Comparison of ENCODE assay signal across 13 mouse cellular contexts in the genomic region with DNA sequence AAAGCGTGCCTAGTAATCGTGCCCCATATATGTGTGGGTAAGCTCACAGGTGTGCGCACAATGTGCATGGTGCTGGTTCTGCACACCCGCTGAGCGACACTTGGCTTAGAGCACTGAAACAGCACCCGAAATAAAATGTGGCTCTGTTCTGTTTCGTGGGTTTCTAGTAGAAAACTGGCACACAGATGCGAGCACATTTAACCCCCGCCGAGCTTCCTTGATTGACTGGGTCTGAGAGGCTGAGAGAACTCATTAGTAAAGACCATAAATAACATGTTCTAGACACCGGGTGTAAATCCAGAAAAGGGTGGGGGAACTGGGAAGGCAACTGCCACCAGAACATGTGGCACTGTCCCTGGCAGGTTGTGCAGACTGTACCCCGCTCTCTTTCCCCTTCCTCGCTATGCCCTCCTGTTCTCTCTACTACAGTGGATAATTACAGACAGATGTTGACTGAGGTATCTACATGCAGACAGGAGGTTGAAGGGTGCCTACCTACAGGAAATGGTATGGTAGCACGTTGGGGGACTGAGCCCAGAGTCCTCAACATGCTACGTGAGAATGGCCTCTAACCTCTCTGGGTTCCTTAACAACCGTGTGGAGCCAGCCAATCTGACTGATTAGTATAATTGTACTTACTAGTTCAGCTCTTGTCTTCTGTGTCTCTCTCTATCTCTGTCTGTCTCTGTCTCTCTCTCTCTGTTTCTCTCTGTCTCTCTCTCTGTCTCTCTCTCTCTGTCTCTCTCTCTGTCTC. TPM values are rescaled to one million over a fixed set of nuclear protein-coding genes. Genes with fewer than 3 reads are reported as not detected.
DNase-seq lines count a peak whose midpoint lies in the region; ATAC-seq and TF ChIP-seq lines count a peak whose summit lies in the region.
"Had no signal": no experiment of that assay in that cellular context is flagged by ENCODE, and none has a peak within 500 bp of the region (broad histone marks: within the 10 kb centered on the region; RNA-seq: fewer than 3 reads in every experiment).

No protein-coding gene starts in this region.

- H3K36me3 ChIP-seq in hindbrain, embryonic 16.5 days (ENCODE audit: control insufficient read depth, insufficient read depth, low read length), result no peaks in the 10 kb centered on the region
- H3K36me3 ChIP-seq in hindbrain, embryonic 13.5 days, result no peaks in the 10 kb centered on the region
- H3K36me3 ChIP-seq in ES-Bruce4 (ENCODE audit: control insufficient read depth, insufficient read depth, low read length, poor library complexity, severe bottlenecking), result no peaks in the 10 kb centered on the region
- no peaks in the 10 kb centered on the region for H3K36me3 ChIP-seq in forebrain, embryonic 13.5 days (ENCODE audit: poor library complexity, severe bottlenecking)
- H3K36me3 ChIP-seq: stomach, embryonic 15.5 days had no signal

- TF ChIP-seq POLR2A in ES-Bruce4 (IDR thresholded peaks at IDR 0.05; ENCODE audit: insufficient read depth, low read length), result no peak

- peak; percentile 30 to 44 for DNase-seq in cerebellum, postnatal 14 days
- no peak for DNase-seq in embryo, embryonic 10 days (ENCODE audit: low spot score)
- DNase-seq in spleen, postnatal 4 days (ENCODE audit: low spot score in 2 of 2), result no peak
- DNase-seq: gastrocnemius, postnatal 10 days had no signal

- peak; percentile 37; the same call in 1 of the 2 replicates for ATAC-seq in hindbrain, embryonic 16.5 days
- no peak for ATAC-seq in hindbrain, embryonic 13.5 days (ENCODE audit: low FRiP score)
- 0 out of 2 replicates have a peak, but pooled peaks have one; percentile 9 for ATAC-seq in megakaryocyte progenitor cell, adult 5-6 weeks (replicated peaks; ENCODE audit: poor library complexity)
- no peak for ATAC-seq in forebrain, embryonic 13.5 days
- ATAC-seq: inflammation-experienced regulatory T-cells, adult 6 months had no signal

- 64% methylated on average over 16 of the region's 16 CpGs for WGBS in hindbrain, embryonic 16.5 days
- 71% methylated on average over 16 of the region's 16 CpGs for WGBS in hindbrain, embryonic 13.5 days
- WGBS in forebrain, embryonic 13.5 days, result 66% methylated on average over 16 of the region's 16 CpGs

- H3K9me3 ChIP-seq in hindbrain, embryonic 16.5 days (ENCODE audit: control insufficient read depth, low read length), result no peaks in the 10 kb centered on the region
- no peaks in the 10 kb centered on the region for H3K9me3 ChIP-seq in hindbrain, embryonic 13.5 days
- H3K9me3 ChIP-seq in ES-Bruce4 (replicated peaks; ENCODE audit: control insufficient read depth, insufficient read depth, low read length, poor library complexity, severe bottlenecking), result no peaks in the 10 kb centered on the region
- H3K9me3 ChIP-seq in forebrain, embryonic 13.5 days (replicated peaks), result no peaks in the 10 kb centered on the region
- H3K9me3 ChIP-seq: stomach, embryonic 15.5 days had no signal

- no peaks in the 10 kb centered on the region for H3K4me1 ChIP-seq in hindbrain, embryonic 16.5 days (ENCODE audit: control insufficient read depth, insufficient read depth, low read depth, low read length)
- 0 out of 2 replicates have a peak, but pooled peaks cover 4% of the 10 kb centered on the region for H3K4me1 ChIP-seq in hindbrain, embryonic 13.5 days (replicated peaks)
- H3K4me1 ChIP-seq in ES-Bruce4 (ENCODE audit: control insufficient read depth, insufficient read depth, low read length), result peaks cover 1% of the 10 kb centered on the region
- H3K4me1 ChIP-seq in forebrain, embryonic 13.5 days, result no peaks in the 10 kb centered on the region

- no peak overlapping the region for H3K4me2 ChIP-seq in hindbrain, embryonic 16.5 days (ENCODE audit: low read length)
- no peak overlapping the region for H3K4me2 ChIP-seq in hindbrain, embryonic 13.5 days
- H3K4me2 ChIP-seq in forebrain, embryonic 13.5 days, result no peak overlapping the region
- H3K4me2 ChIP-seq: stomach, embryonic 15.5 days had no signal

- no peak for TF ChIP-seq EP300 in ES-Bruce4 (IDR thresholded peaks at IDR 0.05; ENCODE audit: insufficient read depth, low read depth, low read length)

- H3K9ac ChIP-seq in hindbrain, embryonic 16.5 days (ENCODE audit: low read depth, low read length), result no peak overlapping the region
- H3K9ac ChIP-seq in hindbrain, embryonic 13.5 days, result no peak overlapping the region
- H3K9ac ChIP-seq in ES-Bruce4 (ENCODE audit: low read depth, poor library complexity, severe bottlenecking), result no peak overlapping the region
- no peak overlapping the region for H3K9ac ChIP-seq in forebrain, embryonic 13.5 days
- H3K9ac ChIP-seq: stomach, embryonic 15.5 days had no signal

- no peak for TF ChIP-seq CTCF in ES-Bruce4 (IDR thresholded peaks at IDR 0.05; ENCODE audit: low read depth, low read length)

- no peaks in the 10 kb centered on the region; the same call in 1 of the 2 replicates for H3K27me3 ChIP-seq in hindbrain, embryonic 16.5 days (replicated peaks; ENCODE audit: control insufficient read depth, insufficient read depth, low read length)
- 0 out of 2 replicates have a peak, but pooled peaks cover 5% of the 10 kb centered on the region for H3K27me3 ChIP-seq in hindbrain, embryonic 13.5 days
- no peaks in the 10 kb centered on the region for H3K27me3 ChIP-seq in ES-Bruce4 (ENCODE audit: control insufficient read depth, insufficient read depth, low read length, poor library complexity, severe bottlenecking)
- no peaks in the 10 kb centered on the region for H3K27me3 ChIP-seq in forebrain, embryonic 13.5 days
- H3K27me3 ChIP-seq: stomach, embryonic 15.5 days had no signal

- no peak overlapping the region for H3K27ac ChIP-seq in hindbrain, embryonic 16.5 days (ENCODE audit: low read depth, low read length)
- H3K27ac ChIP-seq in hindbrain, embryonic 13.5 days, result no peak overlapping the region
- no peak overlapping the region for H3K27ac ChIP-seq in ES-Bruce4 (ENCODE audit: insufficient read depth, low read length)
- no peak overlapping the region for H3K27ac ChIP-seq in forebrain, embryonic 13.5 days
- H3K27ac ChIP-seq: macrophage; stomach, embryonic 15.5 days had no signal

- no peak overlapping the region for H3K4me3 ChIP-seq in hindbrain, embryonic 16.5 days (ENCODE audit: low read length)
- no peak overlapping the region for H3K4me3 ChIP-seq in hindbrain, embryonic 13.5 days
- H3K4me3 ChIP-seq in ES-Bruce4 (ENCODE audit: low read depth, low read length), result peak overlapping the region; percentile 30; the same call in 1 of the 2 replicates
- H3K4me3 ChIP-seq in forebrain, embryonic 13.5 days, result no peak overlapping the region
- H3K4me3 ChIP-seq: stomach, embryonic 15.5 days had no signal

RNA-seq across cellular contexts. Expression of gene Mrgprh, which starts 3.4 kb away (rescaled TPM):
- not detected in 2 replicates for polyA plus RNA-seq in hindbrain, embryonic 16.5 days (2015; fragmentation: Nextera tagmentation; extraction: Ambion mirVana)
- not detected in 2 replicates for polyA plus RNA-seq in hindbrain, embryonic 13.5 days (2015; fragmentation: Nextera tagmentation; extraction: Ambion mirVana)
- not detected in 2 replicates for polyA plus RNA-seq in ES-Bruce4 (2011; ENCODE audit: insufficient read depth, insufficient read length, low read depth, missing spikeins)
- total RNA-seq in megakaryocyte progenitor cell, adult 5-6 weeks (2015), result not detected in 2 replicates
- total RNA-seq in megakaryocyte progenitor cell, adult 5-6 weeks (2017), result not detected in 2 replicates
- polyA plus RNA-seq in forebrain, embryonic 13.5 days (2015; fragmentation: Nextera tagmentation; extraction: Ambion mirVana), result not detected in 2 replicates
- polyA plus RNA-seq: inflammation-experienced regulatory T-cells, adult 6 months; macrophage had no signal

RNA-seq across cellular contexts. Expression of gene Mas1, which starts 4.5 kb away (rescaled TPM):
- polyA plus RNA-seq in hindbrain, embryonic 16.5 days (2015; fragmentation: Nextera tagmentation; extraction: Ambion mirVana), result 0.18 TPM in 1 of 2 replicates, not detected in the other
- 0.17 and 0.32 TPM in 2 replicates for polyA plus RNA-seq in hindbrain, embryonic 13.5 days (2015; fragmentation: Nextera tagmentation; extraction: Ambion mirVana)
- 0.25 and 0.44 TPM in 2 replicates for polyA plus RNA-seq in ES-Bruce4 (2011; ENCODE audit: insufficient read depth, insufficient read length, low read depth, missing spikeins)
- not detected in 2 replicates for total RNA-seq in megakaryocyte progenitor cell, adult 5-6 weeks (2015)
- not detected in 2 replicates for total RNA-seq in megakaryocyte progenitor cell, adult 5-6 weeks (2017)
- not detected in 2 replicates for polyA plus RNA-seq in forebrain, embryonic 13.5 days (2015; fragmentation: Nextera tagmentation; extraction: Ambion mirVana)
- total RNA-seq: adrenal gland, adult 18-20 months had no signal
- polyA plus RNA-seq: macrophage had no signal

RNA-seq across cellular contexts. Expression of gene Pnldc1, which starts 37.6 kb away (rescaled TPM):
- 0.78 and 1.7 TPM in 2 replicates for polyA plus RNA-seq in hindbrain, embryonic 16.5 days (2015; fragmentation: Nextera tagmentation; extraction: Ambion mirVana)
- polyA plus RNA-seq in hindbrain, embryonic 13.5 days (2015; fragmentation: Nextera tagmentation; extraction: Ambion mirVana), result 2.0 and 2.2 TPM in 2 replicates
- polyA plus RNA-seq in ES-Bruce4 (2011; ENCODE audit: insufficient read depth, insufficient read length, low read depth, missing spikeins), result 31.8 and 33.5 TPM in 2 replicates
- 1.3 and 1.4 TPM in 2 replicates for total RNA-seq in megakaryocyte progenitor cell, adult 5-6 weeks (2015)
- total RNA-seq in megakaryocyte progenitor cell, adult 5-6 weeks (2017), result 3.5 TPM in 1 of 2 replicates, not detected in the other
- 2.8 and 3.0 TPM in 2 replicates for polyA plus RNA-seq in forebrain, embryonic 13.5 days (2015; fragmentation: Nextera tagmentation; extraction: Ambion mirVana)
- polyA plus RNA-seq: macrophage had no signal

RNA-seq across cellular contexts. Expression of gene Tcp1, which starts 43.0 kb away (rescaled TPM):
- polyA plus RNA-seq in hindbrain, embryonic 16.5 days (2015; fragmentation: Nextera tagmentation; extraction: Ambion mirVana), result 341 and 344 TPM in 2 replicates
- 406 and 411 TPM in 2 replicates for polyA plus RNA-seq in hindbrain, embryonic 13.5 days (2015; fragmentation: Nextera tagmentation; extraction: Ambion mirVana)
- 618 and 673 TPM in 2 replicates for polyA plus RNA-seq in ES-Bruce4 (2011; ENCODE audit: insufficient read depth, insufficient read length, low read depth, missing spikeins)
- 568 and 575 TPM in 2 replicates for total RNA-seq in megakaryocyte progenitor cell, adult 5-6 weeks (2015)
- total RNA-seq in megakaryocyte progenitor cell, adult 5-6 weeks (2017), result 901 and 1,100 TPM in 2 replicates
- polyA plus RNA-seq in forebrain, embryonic 13.5 days (2015; fragmentation: Nextera tagmentation; extraction: Ambion mirVana), result 470 and 497 TPM in 2 replicates

RNA-seq across cellular contexts. Expression of gene Mrpl18, which starts 43.7 kb away (rescaled TPM):
- polyA plus RNA-seq in hindbrain, embryonic 16.5 days (2015; fragmentation: Nextera tagmentation; extraction: Ambion mirVana), result 118 and 123 TPM in 2 replicates
- 140 and 142 TPM in 2 replicates for polyA plus RNA-seq in hindbrain, embryonic 13.5 days (2015; fragmentation: Nextera tagmentation; extraction: Ambion mirVana)
- polyA plus RNA-seq in ES-Bruce4 (2011; ENCODE audit: insufficient read depth, insufficient read length, low read depth, missing spikeins), result 63.7 and 71.6 TPM in 2 replicates
- total RNA-seq in megakaryocyte progenitor cell, adult 5-6 weeks (2015), result 168 and 184 TPM in 2 replicates
- 213 TPM in 2 replicates for total RNA-seq in megakaryocyte progenitor cell, adult 5-6 weeks (2017)
- polyA plus RNA-seq in forebrain, embryonic 13.5 days (2015; fragmentation: Nextera tagmentation; extraction: Ambion mirVana), result 170 and 186 TPM in 2 replicates

Comparison
In these comparisons a context has a peak if more than half of its experiments do, and no peak if none do; other contexts are left out.
1. ATAC-seq: peak in hindbrain, embryonic 16.5 days (single experiment) and megakaryocyte progenitor cell, adult 5-6 weeks (single experiment); none in hindbrain, embryonic 13.5 days (single experiment) and forebrain, embryonic 13.5 days (single experiment).
2. DNase-seq: peak in cerebellum, postnatal 14 days (2 of 2); none in embryo, embryonic 10 days (single experiment) and spleen, postnatal 4 days (0 of 2).